Mouse (Mus musculus): Measurements from ENCODE around the gene Atp5d. TPM values are rescaled to one million over a fixed set of nuclear protein-coding genes. Genes with fewer than 3 reads are reported as not detected.
A peak's percentile ranks its signal among the peaks of the same experiment; 100 is the strongest.

The Atp5d gene
- total and polyA plus RNA-seq, 2 experiments from 2014 or later = 972 to 1,858 TPM

- ATAC-seq (ENCODE audit: insufficient read depth, low read depth) (peak; percentile 83), DNase-seq (ENCODE audit: low spot score) (peak; percentile 99)
- WGBS = under 1% methylated on average over 43 of the region's 43 CpGs
- Histone ChIP-seq H3K9me3 (replicated peaks; ENCODE audit: control insufficient read depth, low read length) (no peaks in the 10 kb centered on the region), H3K27ac (ENCODE audit: low read depth) (peak overlapping the region; percentile 92), H3K4me2 (ENCODE audit: low read depth, low read length) (peak overlapping the region; percentile 80), H3K4me3 (ENCODE audit: low read depth, low read length) (peak overlapping the region; percentile 64), H3K9ac (replicated peaks; ENCODE audit: low read depth, low read length) (peak overlapping the region; percentile 88), H3K4me1 (ENCODE audit: control insufficient read depth, insufficient read depth) (peaks cover 40% of the 10 kb centered on the region), H3K27me3 (ENCODE audit: control insufficient read depth, insufficient read depth, low read length) (peaks cover 16% of the 10 kb centered on the region; the same call in 1 of the 2 replicates), H3K36me3 (replicated peaks; ENCODE audit: control insufficient read depth, insufficient read depth, low read length) (peaks cover 28% of the 10 kb centered on the region)
- TF ChIP-seq CTCF (IDR thresholded peaks at IDR 0.05; ENCODE audit: low read depth) = no peak
- TF ChIP-seq EP300 (IDR thresholded peaks at IDR 0.05; ENCODE audit: low read depth) = no peak
Measured at GRCm38 (mm10) chr10:80141786-80142529, 3.5 kb downstream of the Atp5d start.

GRCm38 (mm10) chr10:80142530-80142925 lies 4.1 kb downstream of the Atp5d start:
- no peak for ATAC-seq (ENCODE audit: insufficient read depth, low read depth)
- peak overlapping the region; percentile 64 for H3K4me3 ChIP-seq (ENCODE audit: low read depth, low read length)
- WGBS = 0% methylated on average over 15 of the region's 15 CpGs

GRCm38 (mm10) chr10:80143664-80144063 lies 5.2 kb downstream of the Atp5d start:
- Histone ChIP-seq H3K4me3 (ENCODE audit: low read depth, low read length) (no peak overlapping the region), H3K36me3 (replicated peaks; ENCODE audit: control insufficient read depth, insufficient read depth, low read length) (peaks cover 28% of the 10 kb centered on the region), H3K9me3 (replicated peaks; ENCODE audit: control insufficient read depth, low read length) (no peaks in the 10 kb centered on the region), H3K4me2 (ENCODE audit: low read depth, low read length) (0 out of 2 replicates have a peak overlapping the region, but pooled peaks have one; percentile 13), H3K27ac (ENCODE audit: low read depth) (no peak overlapping the region), H3K27me3 (ENCODE audit: control insufficient read depth, insufficient read depth, low read length) (peaks cover 4% of the 10 kb centered on the region; the same call in 1 of the 2 replicates), H3K4me1 (ENCODE audit: control insufficient read depth, insufficient read depth) (peaks cover 37% of the 10 kb centered on the region), H3K9ac (replicated peaks; ENCODE audit: low read depth, low read length) (no peak overlapping the region)
- 83% methylated on average over 7 of the region's 7 CpGs for WGBS
- ATAC-seq (ENCODE audit: insufficient read depth, low read depth) (no peak), DNase-seq (ENCODE audit: low spot score) (no peak)
- TF ChIP-seq EP300 (IDR thresholded peaks at IDR 0.05; ENCODE audit: low read depth) (no peak), CTCF (IDR thresholded peaks at IDR 0.05; ENCODE audit: low read depth) (no peak)

More at GRCm38 (mm10) chr10:80142530-80142925, 4.1 kb downstream of the Atp5d start:
- Histone ChIP-seq H3K4me2 (ENCODE audit: low read depth, low read length) (peak overlapping the region; percentile 80), H3K4me1 (ENCODE audit: control insufficient read depth, insufficient read depth) (peaks cover 40% of the 10 kb centered on the region), H3K9ac (replicated peaks; ENCODE audit: low read depth, low read length) (peak overlapping the region; percentile 88), H3K9me3 (replicated peaks; ENCODE audit: control insufficient read depth, low read length) (no peaks in the 10 kb centered on the region), H3K36me3 (replicated peaks; ENCODE audit: control insufficient read depth, insufficient read depth, low read length) (peaks cover 28% of the 10 kb centered on the region), H3K27me3 (ENCODE audit: control insufficient read depth, insufficient read depth, low read length) (peaks cover 12% of the 10 kb centered on the region; the same call in 1 of the 2 replicates), H3K27ac (ENCODE audit: low read depth) (peak overlapping the region; percentile 92)
- TF ChIP-seq CTCF (IDR thresholded peaks at IDR 0.05; ENCODE audit: low read depth) (no peak), EP300 (IDR thresholded peaks at IDR 0.05; ENCODE audit: low read depth) (no peak)
- DNase-seq (ENCODE audit: low spot score) = no peak

GRCm38 (mm10) chr10:80144159-80144558 lies 5.7 kb downstream of the Atp5d start:
- Histone ChIP-seq H3K27ac (ENCODE audit: low read depth) (no peak overlapping the region), H3K4me3 (ENCODE audit: low read depth, low read length) (no peak overlapping the region), H3K9ac (replicated peaks; ENCODE audit: low read depth, low read length) (no peak overlapping the region), H3K36me3 (replicated peaks; ENCODE audit: control insufficient read depth, insufficient read depth, low read length) (peaks cover 28% of the 10 kb centered on the region), H3K9me3 (replicated peaks; ENCODE audit: control insufficient read depth, low read length) (no peaks in the 10 kb centered on the region), H3K4me2 (ENCODE audit: low read depth, low read length) (no peak overlapping the region), H3K27me3 (ENCODE audit: control insufficient read depth, insufficient read depth, low read length) (no peaks in the 10 kb centered on the region), H3K4me1 (ENCODE audit: control insufficient read depth, insufficient read depth) (peaks cover 35% of the 10 kb centered on the region)
- no peak for TF ChIP-seq CTCF (IDR thresholded peaks at IDR 0.05; ENCODE audit: low read depth)
- TF ChIP-seq EP300 (IDR thresholded peaks at IDR 0.05; ENCODE audit: low read depth) = no peak
- DNase-seq (ENCODE audit: low spot score) (no peak), ATAC-seq (ENCODE audit: insufficient read depth, low read depth) (no peak)
- WGBS = 80% methylated on average over 12 of the region's 12 CpGs

GRCm38 (mm10) chr10:80144864-80145838 lies 6.7 kb downstream of the Atp5d start:
- Histone ChIP-seq H3K9ac (replicated peaks; ENCODE audit: low read depth, low read length) (no peak overlapping the region), H3K9me3 (replicated peaks; ENCODE audit: control insufficient read depth, low read length) (no peaks in the 10 kb centered on the region), H3K27me3 (ENCODE audit: control insufficient read depth, insufficient read depth, low read length) (no peaks in the 10 kb centered on the region), H3K27ac (ENCODE audit: low read depth) (peak overlapping the region; percentile 99), H3K4me2 (ENCODE audit: low read depth, low read length) (no peak overlapping the region), H3K4me3 (ENCODE audit: low read depth, low read length) (no peak overlapping the region), H3K4me1 (ENCODE audit: control insufficient read depth, insufficient read depth) (peaks cover 31% of the 10 kb centered on the region), H3K36me3 (replicated peaks; ENCODE audit: control insufficient read depth, insufficient read depth, low read length) (peaks cover 33% of the 10 kb centered on the region)
- no peak for DNase-seq (ENCODE audit: low spot score)
- 70% methylated on average over 20 of the region's 20 CpGs for WGBS
- ATAC-seq (ENCODE audit: insufficient read depth, low read depth) = no peak
- no peak for TF ChIP-seq EP300 (IDR thresholded peaks at IDR 0.05; ENCODE audit: low read depth)
- TF ChIP-seq CTCF (IDR thresholded peaks at IDR 0.05; ENCODE audit: low read depth) = peak; percentile 69
